Mouse (Mus musculus): ENCODE data around the gene Spsb1. TPM values are rescaled to one million over a fixed set of nuclear protein-coding genes. Genes with fewer than 3 reads are reported as not detected.

The Spsb1 gene
- polyA plus RNA-seq, 1 experiment = not detected

GRCm38 (mm10) chr4:149870412-149870811 lies 84.4 kb downstream of the Spsb1 start:
- Histone ChIP-seq H3K4me1 (ENCODE audit: control insufficient read depth, insufficient read depth, low read length) (peaks cover 12% of the 10 kb centered on the region), H3K27ac (ENCODE audit: insufficient read depth, low read depth, low read length) (no peak overlapping the region), H3K4me3 (ENCODE audit: insufficient read depth, low read depth, low read length) (no peak overlapping the region)
- no peak for TF ChIP-seq CTCF (IDR thresholded peaks at IDR 0.05; ENCODE audit: insufficient read depth, low read depth, low read length)
- TF ChIP-seq POLR2A (IDR thresholded peaks at IDR 0.05; ENCODE audit: insufficient read depth, low read depth, low read length) = no peak

- 49% methylated on average over 14 of the region's 14 CpGs for WGBS
- Histone ChIP-seq H3K27ac (ENCODE audit: insufficient read depth, low read depth, low read length) (no peak overlapping the region), H3K4me1 (ENCODE audit: control insufficient read depth, insufficient read depth, low read length) (peaks cover 11% of the 10 kb centered on the region), H3K4me3 (ENCODE audit: insufficient read depth, low read depth, low read length) (no peak overlapping the region)
- TF ChIP-seq POLR2A (IDR thresholded peaks at IDR 0.05; ENCODE audit: insufficient read depth, low read depth, low read length) (no peak), CTCF (IDR thresholded peaks at IDR 0.05; ENCODE audit: insufficient read depth, low read depth, low read length) (no peak)
Observed at GRCm38 (mm10) chr4:149868725-149869124, 86.1 kb downstream of the Spsb1 start.

GRCm38 (mm10) chr4:149868009-149868408 lies 86.8 kb downstream of the Spsb1 start:
- WGBS = 48% methylated on average over 9 of the region's 9 CpGs
- 0 out of 2 replicates have a peak overlapping the region, but pooled peaks have one; percentile 20 for H3K27ac ChIP-seq (ENCODE audit: insufficient read depth, low read depth, low read length)
- TF ChIP-seq POLR2A (IDR thresholded peaks at IDR 0.05; ENCODE audit: insufficient read depth, low read depth, low read length) = no peak
- TF ChIP-seq CTCF (IDR thresholded peaks at IDR 0.05; ENCODE audit: insufficient read depth, low read depth, low read length) = no peak
- H3K4me3 ChIP-seq (ENCODE audit: insufficient read depth, low read depth, low read length) = no peak overlapping the region
- H3K4me1 ChIP-seq (ENCODE audit: control insufficient read depth, insufficient read depth, low read length) = peaks cover 11% of the 10 kb centered on the region

GRCm38 (mm10) chr4:149867351-149867750 lies 87.5 kb downstream of the Spsb1 start:
- Histone ChIP-seq H3K4me3 (ENCODE audit: insufficient read depth, low read depth, low read length) (no peak overlapping the region), H3K4me1 (ENCODE audit: control insufficient read depth, insufficient read depth, low read length) (peaks cover 11% of the 10 kb centered on the region), H3K27ac (ENCODE audit: insufficient read depth, low read depth, low read length) (no peak overlapping the region)
- no peak for TF ChIP-seq POLR2A (IDR thresholded peaks at IDR 0.05; ENCODE audit: insufficient read depth, low read depth, low read length)
- WGBS = 81% methylated on average over 4 of the region's 4 CpGs

GRCm38 (mm10) chr4:149864395-149864794 lies 90.4 kb downstream of the Spsb1 start:
- no peak overlapping the region for H3K27ac ChIP-seq (ENCODE audit: insufficient read depth, low read depth, low read length)
- TF ChIP-seq CTCF (IDR thresholded peaks at IDR 0.05; ENCODE audit: insufficient read depth, low read depth, low read length) (no peak), POLR2A (IDR thresholded peaks at IDR 0.05; ENCODE audit: insufficient read depth, low read depth, low read length) (no peak)
- H3K4me3 ChIP-seq (ENCODE audit: insufficient read depth, low read depth, low read length) = no peak overlapping the region
- H3K4me1 ChIP-seq (ENCODE audit: control insufficient read depth, insufficient read depth, low read length) = peaks cover 11% of the 10 kb centered on the region
- 90% methylated on average over 4 of the region's 4 CpGs for WGBS

GRCm38 (mm10) chr4:149863522-149863921 lies 91.3 kb downstream of the Spsb1 start:
- H3K4me1 ChIP-seq (ENCODE audit: control insufficient read depth, insufficient read depth, low read length) = peaks cover 6% of the 10 kb centered on the region
- TF ChIP-seq CTCF (IDR thresholded peaks at IDR 0.05; ENCODE audit: insufficient read depth, low read depth, low read length) (no peak), POLR2A (IDR thresholded peaks at IDR 0.05; ENCODE audit: insufficient read depth, low read depth, low read length) (no peak)
- H3K27ac ChIP-seq (ENCODE audit: insufficient read depth, low read depth, low read length) = no peak overlapping the region
- H3K4me3 ChIP-seq (ENCODE audit: insufficient read depth, low read depth, low read length) = no peak overlapping the region
- 88% methylated on average over 9 of the region's 9 CpGs for WGBS

GRCm38 (mm10) chr4:149860393-149860792 lies 94.5 kb downstream of the Spsb1 start:
- 54% methylated on average over 6 of the region's 6 CpGs for WGBS
- no peak for TF ChIP-seq POLR2A (IDR thresholded peaks at IDR 0.05; ENCODE audit: insufficient read depth, low read depth, low read length)
- TF ChIP-seq CTCF (IDR thresholded peaks at IDR 0.05; ENCODE audit: insufficient read depth, low read depth, low read length) = no peak
- Histone ChIP-seq H3K4me3 (ENCODE audit: insufficient read depth, low read depth, low read length) (no peak overlapping the region), H3K4me1 (ENCODE audit: control insufficient read depth, insufficient read depth, low read length) (no peaks in the 10 kb centered on the region), H3K27ac (ENCODE audit: insufficient read depth, low read depth, low read length) (no peak overlapping the region)

GRCm38 (mm10) chr4:149858584-149858983 lies 96.3 kb downstream of the Spsb1 start:
- Histone ChIP-seq H3K4me1 (ENCODE audit: control insufficient read depth, insufficient read depth, low read length) (peaks cover 8% of the 10 kb centered on the region), H3K4me3 (ENCODE audit: insufficient read depth, low read depth, low read length) (no peak overlapping the region), H3K27ac (ENCODE audit: insufficient read depth, low read depth, low read length) (no peak overlapping the region)
- 76% methylated on average over 8 of the region's 8 CpGs for WGBS
- TF ChIP-seq POLR2A (IDR thresholded peaks at IDR 0.05; ENCODE audit: insufficient read depth, low read depth, low read length) (no peak), CTCF (IDR thresholded peaks at IDR 0.05; ENCODE audit: insufficient read depth, low read depth, low read length) (no peak)

GRCm38 (mm10) chr4:149858097-149858496 lies 96.7 kb downstream of the Spsb1 start:
- Histone ChIP-seq H3K27ac (ENCODE audit: insufficient read depth, low read depth, low read length) (no peak overlapping the region), H3K4me3 (ENCODE audit: insufficient read depth, low read depth, low read length) (no peak overlapping the region), H3K4me1 (ENCODE audit: control insufficient read depth, insufficient read depth, low read length) (peaks cover 8% of the 10 kb centered on the region)
- TF ChIP-seq POLR2A (IDR thresholded peaks at IDR 0.05; ENCODE audit: insufficient read depth, low read depth, low read length) (no peak), CTCF (IDR thresholded peaks at IDR 0.05; ENCODE audit: insufficient read depth, low read depth, low read length) (no peak)
- 91% methylated on average over 6 of the region's 6 CpGs for WGBS

- WGBS = 82% methylated on average over 3 of the region's 3 CpGs
- TF ChIP-seq CTCF (IDR thresholded peaks at IDR 0.05; ENCODE audit: insufficient read depth, low read depth, low read length) (no peak), POLR2A (IDR thresholded peaks at IDR 0.05; ENCODE audit: insufficient read depth, low read depth, low read length) (no peak)
- Histone ChIP-seq H3K4me1 (ENCODE audit: control insufficient read depth, insufficient read depth, low read length) (peaks cover 8% of the 10 kb centered on the region), H3K27ac (ENCODE audit: insufficient read depth, low read depth, low read length) (no peak overlapping the region), H3K4me3 (ENCODE audit: insufficient read depth, low read depth, low read length) (no peak overlapping the region)
Observed at GRCm38 (mm10) chr4:149857688-149858087, 97.2 kb downstream of the Spsb1 start.
